Mouse (Mus musculus) hindbrain, embryonic 13.5 days (tissue): ENCODE measurements around the gene Gm45021. TPM values are rescaled to one million over a fixed set of nuclear protein-coding genes. Genes with fewer than 3 reads are reported as not detected.

Source experiments
- ATAC-seq: fragments of 200-750 bp; cut with Nextera tagmentation; 2 replicates; pipeline ENCODE4 v1.8.0; 2017; ENCODE audit warnings: moderate TSS enrichment; ENCODE audit not compliant: low FRiP score
- H3K27ac ChIP-seq: fragments of 300-500 bp; sonication (generic); 2 replicates; pipeline ENCODE4 v1.5.1; 2015; ENCODE audit warnings: inconsistent platforms, mild to moderate bottlenecking, moderate library complexity
- H3K27me3 ChIP-seq: fragments of 300-500 bp; sonication (generic); 2 replicates; pipeline ENCODE4 v1.6.1; 2015; ENCODE audit warnings: mild to moderate bottlenecking, inconsistent platforms
- H3K36me3 ChIP-seq: fragments of 300-500 bp; sonication (generic); 2 replicates; pipeline ENCODE4 v1.6.1; 2015; ENCODE audit warnings: mild to moderate bottlenecking, inconsistent platforms
- H3K4me1 ChIP-seq: fragments of 300-500 bp; sonication (generic); replicated peaks from 2 replicates; pipeline ENCODE4 v1.6.1; 2015; ENCODE audit warnings: inconsistent platforms
- H3K4me2 ChIP-seq: fragments of 300-500 bp; sonication (generic); 2 replicates; pipeline ENCODE4 v1.6.1; 2015; ENCODE audit warnings: inconsistent platforms, mild to moderate bottlenecking, moderate library complexity
- H3K4me3 ChIP-seq: fragments of 300-500 bp; sonication (generic); 2 replicates; pipeline ENCODE4 v1.5.1; 2015; ENCODE audit warnings: mild to moderate bottlenecking, inconsistent platforms
- H3K9ac ChIP-seq: fragments of 300-500 bp; sonication (generic); 2 replicates; pipeline ENCODE4 v1.6.1; 2015; ENCODE audit warnings: mild to moderate bottlenecking, inconsistent platforms
- H3K9me3 ChIP-seq: fragments of 300-500 bp; sonication (generic); 2 replicates; pipeline ENCODE4 v1.6.1; 2016; ENCODE audit warnings: inconsistent platforms
- WGBS: fragments of 180-500 bp; shearing (Covaris S2); methylation state at CpG from one replicate; pipeline ENCODE4 v1.1.7; 2015; 5-methylcytosine and 5-hydroxymethylcytosine counted together
- polyA plus RNA-seq: library from polyadenylated mRNA; unstranded; fragments of >200 nt; fragmentation: Nextera tagmentation; extraction: Ambion mirVana; gene quantifications from 2 replicates; pipeline ENCODE4 v1.2.1, GENCODE M21; 2015

Gm45021 gene
- polyA plus RNA-seq, 1 experiment from 2014 or later: 0.56 TPM

DNA sequence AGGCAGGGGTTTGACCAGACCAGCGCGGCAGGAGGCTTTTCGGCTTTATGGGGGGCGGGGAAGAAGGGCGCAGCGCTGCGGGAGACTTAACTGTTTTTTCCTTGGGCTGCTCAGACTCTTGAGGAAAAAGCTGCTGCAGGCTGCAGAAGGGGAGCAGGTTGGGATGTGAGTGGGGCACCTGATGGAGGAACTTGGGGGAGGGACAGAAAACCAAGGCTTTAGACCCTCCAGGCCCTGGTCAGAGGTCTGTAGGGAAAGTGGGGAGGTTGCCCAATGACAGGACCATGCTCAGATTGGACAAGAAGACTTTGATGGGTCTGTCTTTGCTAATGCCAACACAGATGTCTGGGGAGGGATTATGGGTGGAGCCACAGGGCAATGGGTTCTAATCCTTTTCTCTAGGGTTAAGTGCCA, 38.1 kb downstream of the Gm45021 start:
- 0 out of 2 replicates have a peak, but pooled peaks cover 5% of the 10 kb centered on the region for H3K36me3 ChIP-seq
- H3K9ac ChIP-seq: peak overlapping the region; percentile 69
- H3K9me3 ChIP-seq: no peaks in the 10 kb centered on the region
- ATAC-seq: no peak
- 7% methylated on average over 7 of the region's 7 CpGs for WGBS
- peak overlapping the region; percentile 75 for H3K4me2 ChIP-seq
- peaks cover 28% of the 10 kb centered on the region for H3K4me1 ChIP-seq
- peak overlapping the region; percentile 53 for H3K4me3 ChIP-seq
- no peak overlapping the region for H3K27ac ChIP-seq
- peaks cover 55% of the 10 kb centered on the region for H3K27me3 ChIP-seq

DNA sequence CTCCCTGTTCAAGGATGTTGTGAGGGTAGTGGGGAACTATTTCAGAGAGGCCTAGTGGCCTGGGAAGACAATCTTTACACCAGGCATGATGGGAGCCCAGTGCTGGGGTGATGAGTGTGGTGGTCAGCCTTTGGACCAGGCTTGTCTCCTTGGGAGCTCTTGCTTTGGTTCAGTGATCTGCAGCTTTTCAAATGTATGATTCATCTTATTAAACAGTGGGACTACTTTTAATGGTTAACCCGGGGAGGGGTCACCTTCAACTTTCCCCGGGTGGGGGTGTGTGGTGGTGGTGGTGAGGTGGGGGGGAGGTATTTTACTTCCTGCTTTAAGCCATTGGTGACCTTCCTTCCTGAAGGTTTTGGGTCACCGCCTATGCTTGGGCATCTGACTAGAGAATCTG, 39.0 kb downstream of the Gm45021 start:
- Histone ChIP-seq H3K4me3 (no peak overlapping the region), H3K27ac (no peak overlapping the region), H3K4me2 (no peak overlapping the region), H3K9ac (0 out of 2 replicates have a peak overlapping the region, but pooled peaks have one; percentile 77), H3K36me3 (0 out of 2 replicates have a peak, but pooled peaks cover 2% of the 10 kb centered on the region), H3K4me1 (peaks cover 28% of the 10 kb centered on the region), H3K27me3 (peaks cover 55% of the 10 kb centered on the region), H3K9me3 (no peaks in the 10 kb centered on the region)
- 76% methylated on average over 3 of the region's 3 CpGs for WGBS
- no peak for ATAC-seq

DNA sequence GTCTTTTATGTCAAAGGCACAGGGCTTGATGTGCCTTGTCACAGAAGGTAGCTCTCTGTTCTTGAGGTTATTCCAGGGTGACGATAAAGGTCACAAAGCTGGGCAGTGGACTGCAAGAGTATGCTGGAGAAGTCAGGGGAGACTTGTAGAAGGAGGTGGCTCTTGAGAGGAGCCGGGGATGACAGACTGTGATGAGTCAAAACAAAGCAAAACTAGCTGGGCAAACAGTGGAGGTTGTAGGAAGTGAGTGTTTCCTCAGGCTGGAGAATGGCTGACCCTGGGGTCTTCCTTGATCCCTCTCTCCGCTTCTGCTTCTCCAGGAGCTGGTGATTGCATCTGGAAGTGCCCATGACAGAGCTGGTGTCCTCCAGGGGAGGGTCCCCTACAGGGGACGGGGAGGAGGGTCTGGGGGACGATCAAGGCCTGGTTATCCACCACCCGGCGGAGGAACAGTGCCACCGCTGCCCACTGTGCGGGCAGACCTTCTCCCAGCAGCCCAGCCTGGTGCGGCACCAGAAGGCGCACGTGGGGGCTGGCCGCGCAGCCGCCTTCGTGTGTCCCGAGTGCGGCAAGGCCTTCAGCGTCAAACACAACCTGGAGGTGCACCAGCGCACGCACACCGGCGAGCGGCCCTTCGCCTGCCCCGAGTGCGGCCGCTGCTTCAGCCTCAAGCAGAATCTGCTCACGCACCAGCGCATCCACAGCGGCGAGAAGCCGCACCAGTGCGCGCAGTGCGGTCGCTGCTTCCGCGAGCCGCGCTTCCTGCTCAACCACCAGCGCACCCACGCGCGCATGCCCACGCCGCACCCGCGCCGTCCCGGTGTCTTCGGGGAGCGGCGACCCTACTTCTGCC, 39.6 kb downstream of the Gm45021 start:
- peak overlapping the region; percentile 77 for H3K4me2 ChIP-seq
- no peaks in the 10 kb centered on the region for H3K36me3 ChIP-seq
- peaks cover 55% of the 10 kb centered on the region for H3K27me3 ChIP-seq
- no peaks in the 10 kb centered on the region for H3K9me3 ChIP-seq
- WGBS: 7% methylated on average over 54 of the region's 54 CpGs
- H3K4me3 ChIP-seq: peak overlapping the region; percentile 48
- H3K27ac ChIP-seq: peak overlapping the region; percentile 52
- peak; percentile 75 for ATAC-seq
- peaks cover 28% of the 10 kb centered on the region for H3K4me1 ChIP-seq
- peak overlapping the region; percentile 77 for H3K9ac ChIP-seq

DNA sequence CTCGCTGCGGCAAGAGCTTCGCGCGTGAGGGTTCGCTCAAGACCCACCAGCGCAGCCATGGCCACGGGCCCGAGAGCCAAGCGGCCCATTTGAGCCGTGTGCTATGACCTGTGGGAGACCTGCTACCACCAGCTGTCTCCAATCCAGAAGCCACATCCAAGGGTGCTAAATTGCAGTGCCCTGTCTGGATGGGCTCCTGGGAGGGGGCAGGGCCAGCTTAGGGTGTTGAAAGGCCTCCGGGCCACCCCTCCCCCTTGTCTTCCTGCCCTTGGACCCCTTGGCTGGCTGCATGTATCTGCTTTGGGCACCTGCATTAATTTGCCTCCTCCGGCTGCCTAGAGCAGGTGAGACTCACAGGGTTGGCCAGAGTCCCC, 40.2 kb downstream of the Gm45021 start:
- Histone ChIP-seq H3K4me1 (peaks cover 28% of the 10 kb centered on the region), H3K4me3 (peak overlapping the region; percentile 48), H3K27ac (peak overlapping the region; percentile 52), H3K27me3 (peaks cover 55% of the 10 kb centered on the region), H3K9me3 (no peaks in the 10 kb centered on the region), H3K4me2 (peak overlapping the region; percentile 77), H3K36me3 (no peaks in the 10 kb centered on the region), H3K9ac (peak overlapping the region; percentile 77)
- ATAC-seq: peak; percentile 29
- 16% methylated on average over 13 of the region's 13 CpGs for WGBS

DNA sequence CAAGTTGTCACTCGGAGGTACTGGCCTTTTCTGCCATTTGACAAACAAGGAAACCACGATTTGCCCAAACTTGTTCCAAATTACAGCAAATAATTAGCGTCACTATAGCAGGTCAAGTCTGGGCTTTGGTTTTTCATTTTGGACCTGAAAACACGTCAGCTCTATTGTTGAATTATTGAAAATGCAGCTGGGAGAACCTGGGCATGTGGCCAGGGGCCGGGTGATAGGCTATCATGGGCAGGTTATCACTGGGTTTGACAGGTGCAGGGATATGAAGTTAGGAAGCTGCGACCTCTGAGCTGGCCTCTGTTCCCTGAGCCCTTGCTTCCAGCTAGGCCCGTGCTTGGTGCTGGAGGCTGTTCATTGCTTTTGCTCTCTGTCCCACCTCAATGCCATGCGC, 41.4 kb downstream of the Gm45021 start:
- Histone ChIP-seq H3K9me3 (no peaks in the 10 kb centered on the region), H3K4me2 (no peak overlapping the region), H3K27ac (no peak overlapping the region), H3K27me3 (peaks cover 45% of the 10 kb centered on the region), H3K9ac (no peak overlapping the region), H3K36me3 (no peaks in the 10 kb centered on the region), H3K4me3 (no peak overlapping the region), H3K4me1 (peaks cover 28% of the 10 kb centered on the region)
- ATAC-seq: no peak
- 92% methylated on average over 8 of the region's 8 CpGs for WGBS

DNA sequence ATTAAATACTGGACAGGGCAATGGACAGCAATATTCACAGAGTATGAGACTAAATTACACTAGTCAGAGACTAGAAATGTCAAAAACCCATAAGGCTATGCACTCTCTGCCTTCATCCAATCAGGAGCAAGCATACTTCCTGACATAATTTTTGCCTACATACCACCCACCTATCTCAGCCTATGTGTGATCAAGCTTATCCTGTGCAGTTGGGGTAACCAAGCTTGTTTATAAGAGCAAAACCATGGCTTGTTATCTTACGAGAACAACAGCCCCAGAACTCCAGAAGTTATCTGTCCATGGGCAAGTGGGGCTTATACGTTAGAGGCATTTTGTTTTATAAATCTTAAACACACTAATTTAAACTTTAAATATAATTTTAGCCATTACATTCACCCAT, 45.7 kb downstream of the Gm45021 start:
- H3K9ac ChIP-seq: no peak overlapping the region
- no peaks in the 10 kb centered on the region for H3K9me3 ChIP-seq
- no peak for ATAC-seq
- H3K36me3 ChIP-seq: no peaks in the 10 kb centered on the region
- 92% methylated on average over 2 of the region's 2 CpGs for WGBS
- no peaks in the 10 kb centered on the region for H3K4me1 ChIP-seq
- H3K27me3 ChIP-seq: peaks cover 5% of the 10 kb centered on the region; the same call in 1 of the 2 replicates
- H3K4me3 ChIP-seq: no peak overlapping the region
- no peak overlapping the region for H3K27ac ChIP-seq
- H3K4me2 ChIP-seq: no peak overlapping the region

DNA sequence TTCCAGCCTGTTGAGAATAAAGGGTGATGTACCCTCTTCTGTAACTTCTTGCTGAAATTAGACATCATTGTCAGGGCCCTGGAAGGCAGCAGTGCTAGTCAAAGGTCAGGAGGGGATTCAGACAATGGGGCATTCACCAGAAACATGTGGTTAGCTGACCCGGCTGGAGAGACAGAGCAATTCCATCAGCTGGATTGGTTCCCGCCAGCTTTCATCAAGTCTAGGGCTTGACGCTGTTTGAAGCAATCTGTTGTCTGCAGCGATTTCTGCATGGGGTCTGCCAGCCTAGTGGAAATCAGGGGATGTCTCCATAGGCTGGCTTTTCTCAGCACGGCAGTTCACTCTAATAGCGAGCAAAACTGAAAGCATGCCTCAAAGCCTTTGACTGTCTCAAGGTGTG, 47.1 kb downstream of the Gm45021 start:
- Histone ChIP-seq H3K36me3 (no peaks in the 10 kb centered on the region), H3K27me3 (no peaks in the 10 kb centered on the region), H3K4me3 (no peak overlapping the region), H3K4me2 (no peak overlapping the region), H3K4me1 (no peaks in the 10 kb centered on the region), H3K27ac (no peak overlapping the region), H3K9ac (no peak overlapping the region), H3K9me3 (no peaks in the 10 kb centered on the region)
- no peak for ATAC-seq
- 39% methylated on average over 6 of the region's 6 CpGs for WGBS

DNA sequence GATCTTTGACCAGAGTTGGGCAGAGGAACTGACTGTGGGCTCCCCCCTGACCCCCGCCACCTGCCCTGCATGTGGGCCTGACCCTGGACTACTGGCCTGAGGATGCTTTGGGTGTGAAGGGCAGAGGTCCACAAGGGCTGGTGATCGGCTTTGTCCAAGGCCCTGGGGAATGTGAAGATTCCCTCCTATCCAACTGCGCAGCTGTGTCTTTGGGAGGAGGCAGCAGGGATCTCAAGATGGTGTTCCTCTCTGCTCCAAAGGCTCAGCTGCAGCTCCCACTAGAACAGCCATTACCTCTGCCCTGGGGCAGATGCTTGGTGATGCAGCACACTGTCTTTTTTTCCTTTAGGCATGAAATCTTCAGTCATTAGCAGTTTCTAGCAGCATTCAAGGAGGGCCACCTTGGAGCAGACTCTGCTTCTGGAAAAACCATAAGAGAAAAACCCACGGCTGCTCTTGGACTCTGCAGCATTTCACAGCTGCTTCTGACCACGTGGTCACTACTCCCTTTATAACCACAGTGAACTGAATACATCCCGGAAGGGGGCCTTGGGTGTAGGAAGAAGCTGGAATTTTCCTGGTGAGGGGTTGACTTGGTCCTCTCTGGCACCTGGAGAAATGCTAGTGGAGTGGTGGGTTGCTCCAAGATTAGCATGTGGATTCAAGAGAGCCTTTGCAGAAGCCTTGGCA, 48.5 kb downstream of the Gm45021 start:
- Histone ChIP-seq H3K4me2 (no peak overlapping the region), H3K4me1 (no peaks in the 10 kb centered on the region), H3K9me3 (no peaks in the 10 kb centered on the region), H3K27me3 (no peaks in the 10 kb centered on the region), H3K27ac (no peak overlapping the region), H3K4me3 (no peak overlapping the region), H3K9ac (no peak overlapping the region), H3K36me3 (no peaks in the 10 kb centered on the region)
- 66% methylated on average over 6 of the region's 6 CpGs for WGBS
- no peak for ATAC-seq

DNA sequence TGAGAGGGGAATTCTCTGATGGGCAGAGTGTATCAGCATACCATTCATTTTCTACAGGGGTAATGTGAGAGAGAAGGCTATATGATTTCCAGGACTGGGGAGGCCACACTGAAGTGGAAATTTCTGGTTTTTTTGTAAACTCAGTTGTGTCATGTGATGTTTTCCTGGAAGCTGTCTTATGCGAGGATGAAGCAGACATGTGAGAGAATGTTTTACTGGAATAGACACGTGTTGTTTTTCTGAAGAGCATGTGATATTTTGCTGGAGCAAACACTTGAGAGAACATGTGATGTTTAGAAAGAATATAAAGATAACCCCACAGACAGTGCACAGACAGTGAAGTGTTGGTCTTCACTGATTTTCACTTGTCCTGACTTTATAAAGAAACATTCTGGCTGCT, 49.1 kb downstream of the Gm45021 start:
- no peaks in the 10 kb centered on the region for H3K9me3 ChIP-seq
- no peak overlapping the region for H3K9ac ChIP-seq
- H3K27me3 ChIP-seq: no peaks in the 10 kb centered on the region
- H3K4me1 ChIP-seq: no peaks in the 10 kb centered on the region
- no peak overlapping the region for H3K4me2 ChIP-seq
- no peak overlapping the region for H3K27ac ChIP-seq
- ATAC-seq: no peak
- no peak overlapping the region for H3K4me3 ChIP-seq
- WGBS: 83% methylated on average over 2 of the region's 2 CpGs
- H3K36me3 ChIP-seq: no peaks in the 10 kb centered on the region

DNA sequence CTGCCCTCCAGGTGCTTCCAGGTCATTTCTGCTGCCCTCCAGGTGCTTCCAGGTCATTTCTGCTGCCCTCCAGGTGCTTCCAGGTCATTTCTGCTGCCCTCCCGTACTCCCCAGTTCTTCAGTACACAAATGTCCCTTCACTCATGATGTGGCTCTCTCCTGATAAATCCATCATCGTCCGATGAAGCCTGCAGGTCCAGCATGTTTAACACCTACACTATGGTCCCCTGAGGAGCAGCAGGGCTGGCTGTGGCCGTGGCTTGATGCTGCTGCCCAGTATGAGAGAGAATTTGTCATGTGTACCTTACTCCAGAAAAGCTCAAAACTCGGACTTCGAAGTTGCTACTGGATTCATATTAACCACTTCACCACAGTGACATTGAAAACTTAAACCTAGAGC, 52.0 kb downstream of the Gm45021 start:
- no peaks in the 10 kb centered on the region for H3K36me3 ChIP-seq
- no peaks in the 10 kb centered on the region for H3K27me3 ChIP-seq
- no peak overlapping the region for H3K4me3 ChIP-seq
- no peak overlapping the region for H3K4me2 ChIP-seq
- H3K9me3 ChIP-seq: no peaks in the 10 kb centered on the region
- H3K27ac ChIP-seq: no peak overlapping the region
- ATAC-seq: no peak
- H3K9ac ChIP-seq: no peak overlapping the region
- no peaks in the 10 kb centered on the region for H3K4me1 ChIP-seq
- WGBS: 78% methylated on average over 6 of the region's 6 CpGs

DNA sequence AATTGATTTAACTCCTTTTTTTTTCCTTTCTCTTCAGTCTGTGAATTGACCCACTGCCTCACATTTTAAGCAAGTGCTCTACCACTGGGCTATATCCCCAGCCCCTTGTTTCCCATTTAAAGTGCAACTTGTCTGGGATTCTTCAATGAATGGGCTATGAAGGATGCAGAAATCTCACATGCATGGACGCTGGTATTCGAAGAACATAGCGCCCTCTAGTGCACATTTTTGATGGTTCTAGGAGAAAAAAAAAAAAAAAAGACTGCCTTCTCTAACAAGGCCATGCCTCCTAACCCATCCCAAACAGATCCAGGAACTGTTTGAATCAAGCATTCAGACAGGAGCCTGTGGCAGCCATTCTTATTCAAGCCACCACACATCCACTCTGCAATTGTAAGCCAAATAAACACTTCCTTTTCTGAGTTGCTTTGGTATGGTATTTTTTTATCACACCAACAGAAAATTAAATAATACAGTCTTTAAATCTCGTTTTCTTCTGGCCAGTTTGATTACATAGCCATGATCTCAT, 53.4 kb downstream of the Gm45021 start:
- no peak overlapping the region for H3K4me2 ChIP-seq
- H3K9ac ChIP-seq: no peak overlapping the region
- no peaks in the 10 kb centered on the region for H3K27me3 ChIP-seq
- H3K4me1 ChIP-seq: no peaks in the 10 kb centered on the region
- no peak overlapping the region for H3K27ac ChIP-seq
- H3K9me3 ChIP-seq: no peaks in the 10 kb centered on the region
- ATAC-seq: 0 out of 2 replicates have a peak, but pooled peaks have one; percentile 28
- 25% methylated on average over 4 of the region's 4 CpGs for WGBS
- no peak overlapping the region for H3K4me3 ChIP-seq
- H3K36me3 ChIP-seq: no peaks in the 10 kb centered on the region

DNA sequence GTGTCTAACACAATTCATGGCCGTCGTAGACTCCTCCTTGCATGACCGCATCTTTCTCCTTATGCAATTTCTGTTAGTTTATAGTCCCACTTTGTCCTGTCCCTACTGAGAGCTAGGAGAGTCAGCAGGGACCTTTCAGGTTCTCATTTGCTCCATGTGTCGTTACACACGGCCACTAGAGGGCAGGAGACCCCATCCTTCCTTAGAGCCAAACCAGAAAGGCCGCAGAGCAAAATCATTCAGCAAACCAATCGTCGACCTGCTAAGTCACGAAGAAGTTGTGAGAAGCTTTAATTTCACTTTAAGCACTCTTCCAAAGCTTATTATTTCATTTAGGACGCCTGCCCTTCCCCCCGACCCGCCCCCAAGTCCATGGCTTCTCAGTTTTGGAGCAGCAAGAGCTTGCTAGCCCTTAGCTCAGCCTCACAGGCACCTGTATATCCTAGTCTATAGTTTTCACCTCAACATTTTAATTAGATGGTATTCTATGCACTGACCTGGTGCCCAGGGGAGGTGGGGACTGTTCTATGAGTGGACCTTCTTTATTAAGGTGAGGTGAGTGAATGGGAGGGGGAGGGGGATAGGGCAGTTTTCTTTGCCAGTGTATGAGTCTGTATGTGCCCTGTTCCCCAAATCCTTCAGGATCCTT, 56.4 kb downstream of the Gm45021 start:
- no peaks in the 10 kb centered on the region for H3K4me1 ChIP-seq
- no peak overlapping the region for H3K4me3 ChIP-seq
- no peaks in the 10 kb centered on the region for H3K9me3 ChIP-seq
- no peaks in the 10 kb centered on the region for H3K36me3 ChIP-seq
- H3K9ac ChIP-seq: no peak overlapping the region
- WGBS: 17% methylated on average over 12 of the region's 12 CpGs
- H3K27ac ChIP-seq: no peak overlapping the region
- no peak overlapping the region for H3K4me2 ChIP-seq
- peak; percentile 59; the same call in 1 of the 2 replicates for ATAC-seq
- no peaks in the 10 kb centered on the region for H3K27me3 ChIP-seq
